Mouse (Mus musculus) layer of hippocampus, adult 9-10 months (tissue): ENCODE data around the gene Coa5.

Experiments used
- DNase-seq: peaks from one replicate; pipeline ENCODE4 v3.0.0; 2022; ENCODE audit warnings: low spot score

The Coa5 gene

GRCm38 (mm10) chr1:37430297-37430840 is 466 bp upstream of the Coa5 start:
- no peak for DNase-seq

- no peak for DNase-seq
Measured at GRCm38 (mm10) chr1:37428911-37429310, 992 bp downstream of the Coa5 start.

GRCm38 (mm10) chr1:37427144-37427875 is 2.6 kb downstream of the Coa5 start:
- no peak for DNase-seq

DNA sequence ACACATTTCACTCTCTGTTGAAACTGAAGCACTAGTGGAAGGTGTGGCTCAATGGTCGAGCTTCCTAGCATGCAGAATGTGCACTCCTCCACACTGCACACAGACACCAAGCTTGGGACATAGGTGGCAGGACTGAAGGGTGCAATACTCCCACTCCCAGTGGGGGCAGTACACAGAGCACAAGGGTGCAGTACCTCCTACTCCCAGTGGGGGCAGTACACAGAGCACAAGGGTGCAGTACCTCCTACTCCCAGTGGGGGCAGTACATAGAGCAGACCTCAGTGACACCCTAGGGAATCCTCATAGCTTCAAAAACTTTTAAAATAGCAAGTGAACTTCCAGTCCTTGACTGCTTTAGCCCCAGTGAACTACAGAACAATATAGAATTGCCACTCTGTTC is 10.5 kb downstream of the Coa5 start:
- peak; percentile 22 for DNase-seq

DNA sequence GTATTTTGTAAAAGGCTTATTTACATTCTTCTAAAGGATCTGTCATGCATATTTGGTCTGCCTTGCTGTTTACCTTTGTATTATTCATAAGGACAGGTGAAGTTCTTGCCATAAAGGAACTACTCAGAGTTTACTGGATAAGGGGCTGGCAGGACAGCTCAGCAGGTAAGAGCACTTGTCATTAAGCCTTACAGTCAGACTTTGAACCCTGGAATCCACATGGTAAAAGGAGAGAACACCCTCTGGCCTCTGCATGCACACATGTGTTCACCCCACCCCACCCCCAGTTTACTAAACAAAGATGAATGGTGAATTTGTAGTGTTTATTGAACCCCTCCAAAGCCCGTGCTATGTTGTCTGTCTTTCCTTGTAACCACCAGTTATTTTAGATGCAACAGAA is 14.5 kb downstream of the Coa5 start:
- DNase-seq, result no peak

GRCm38 (mm10) chr1:37409647-37410046 is 20.3 kb downstream of the Coa5 start:
- DNase-seq, result no peak

- no peak for DNase-seq
Measured at GRCm38 (mm10) chr1:37408678-37409077, 21.2 kb downstream of the Coa5 start.

- no peak for DNase-seq
Measured at GRCm38 (mm10) chr1:37408059-37408458, 21.8 kb downstream of the Coa5 start.

DNA sequence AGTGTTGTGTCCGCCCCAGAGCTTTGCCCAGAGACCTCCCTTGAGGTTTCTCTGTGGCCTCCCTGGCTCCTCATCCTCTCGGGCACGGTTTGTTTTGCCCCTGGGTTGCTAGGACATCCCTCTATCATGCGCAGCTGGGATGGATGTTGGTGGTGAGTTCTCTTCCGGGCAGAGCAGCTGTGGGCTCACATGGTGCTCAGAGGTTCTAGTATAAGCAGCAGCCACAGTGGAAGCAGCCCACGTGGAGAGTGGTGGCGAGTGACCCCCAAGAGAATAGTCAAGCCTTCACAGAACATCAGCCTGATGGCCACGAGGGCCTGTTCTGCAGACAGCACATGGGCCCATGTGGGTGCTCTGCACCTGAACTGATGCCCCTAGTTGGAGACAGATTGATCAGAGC is 22.7 kb downstream of the Coa5 start:
- no peak for DNase-seq

DNA sequence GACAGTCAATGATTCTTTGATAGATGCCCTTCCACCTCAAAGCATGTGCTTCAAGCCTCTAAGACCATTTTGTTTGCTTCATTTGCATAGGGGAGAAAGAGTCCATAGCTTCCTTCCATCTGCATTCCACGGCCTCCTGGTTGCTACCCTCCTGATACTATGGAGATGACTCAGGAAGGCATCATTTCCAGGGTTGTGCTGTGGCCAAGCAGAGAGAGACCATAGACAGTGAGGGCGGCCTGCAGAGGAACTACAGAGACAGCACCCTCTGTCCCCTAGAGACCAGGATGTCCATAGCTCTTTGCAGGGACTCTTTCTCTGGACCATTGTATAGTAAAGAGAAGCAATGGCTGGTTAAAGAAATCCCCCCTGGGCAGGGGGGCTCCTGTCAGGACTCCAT is 24.8 kb downstream of the Coa5 start:
- no peak for DNase-seq

GRCm38 (mm10) chr1:37401687-37402086 is 28.2 kb downstream of the Coa5 start:
- peak; percentile 32 for DNase-seq

GRCm38 (mm10) chr1:37399734-37400133 is 30.2 kb downstream of the Coa5 start:
- no peak for DNase-seq

DNA sequence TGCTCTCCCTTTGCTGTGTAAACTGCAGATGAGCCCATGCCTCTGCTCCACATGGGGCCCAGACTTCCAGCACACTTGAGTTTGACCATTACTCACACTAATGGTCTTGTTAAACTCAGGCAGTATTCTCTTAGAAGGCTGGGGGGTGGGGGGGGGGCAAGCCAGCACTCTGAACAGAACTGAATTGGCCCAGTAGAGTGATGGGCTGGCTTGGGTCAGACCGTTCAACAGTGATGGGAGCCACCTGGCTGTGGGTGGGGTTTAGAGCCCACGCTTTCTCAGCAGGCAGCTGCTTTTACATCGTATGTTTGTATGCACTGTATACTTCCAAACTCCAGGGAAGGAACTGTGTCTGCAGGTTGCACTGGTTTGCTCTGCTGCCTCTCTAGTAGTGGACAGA is 30.9 kb downstream of the Coa5 start:
- DNase-seq, result no peak

- DNase-seq, result no peak
Measured at GRCm38 (mm10) chr1:37396481-37396880, 33.4 kb downstream of the Coa5 start.

GRCm38 (mm10) chr1:37393174-37393573 is 36.7 kb downstream of the Coa5 start:
- DNase-seq, result peak; percentile 32

- no peak for DNase-seq
Measured at GRCm38 (mm10) chr1:37386448-37386971, 43.4 kb downstream of the Coa5 start.

DNA sequence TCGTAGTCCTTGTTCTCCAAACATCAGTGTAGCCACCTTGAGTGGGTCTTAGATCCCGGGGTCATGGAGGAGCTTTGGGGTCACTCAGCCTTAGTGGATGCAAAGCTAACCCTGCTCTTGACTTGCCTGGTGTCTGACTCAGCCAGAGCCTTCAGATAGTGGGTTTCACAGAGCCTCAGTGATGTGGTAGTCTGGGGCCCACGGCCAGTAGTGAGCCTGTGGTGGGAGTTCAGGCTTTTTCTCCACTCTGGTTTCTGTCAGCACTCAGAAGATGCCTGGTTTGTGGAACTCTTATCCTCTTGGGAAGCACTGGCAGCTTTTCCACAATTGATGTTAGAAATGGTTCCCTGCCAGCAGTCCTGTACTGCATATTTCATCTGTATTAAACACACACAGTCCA is 45.6 kb downstream of the Coa5 start:
- no peak for DNase-seq

DNA sequence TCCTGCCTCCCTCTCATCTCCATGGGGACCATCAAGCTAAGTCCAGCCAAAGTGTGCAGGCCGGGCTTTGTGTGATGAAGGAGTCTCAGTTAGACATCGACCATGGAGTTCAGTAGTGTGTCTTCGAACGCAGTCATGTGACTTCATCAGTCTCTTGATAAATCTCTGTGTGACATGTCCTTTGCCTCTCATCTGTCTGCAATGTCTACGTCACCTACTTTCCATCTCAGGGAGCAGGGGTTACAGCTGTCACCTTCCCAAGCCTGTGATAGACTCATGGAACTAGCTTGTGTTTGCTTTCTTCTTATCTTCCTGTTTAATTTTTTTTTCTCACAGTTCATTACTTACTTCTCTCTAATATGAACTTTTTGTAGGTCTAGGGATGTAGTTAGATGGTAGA is 49.0 kb downstream of the Coa5 start:
- DNase-seq, result no peak

DNA sequence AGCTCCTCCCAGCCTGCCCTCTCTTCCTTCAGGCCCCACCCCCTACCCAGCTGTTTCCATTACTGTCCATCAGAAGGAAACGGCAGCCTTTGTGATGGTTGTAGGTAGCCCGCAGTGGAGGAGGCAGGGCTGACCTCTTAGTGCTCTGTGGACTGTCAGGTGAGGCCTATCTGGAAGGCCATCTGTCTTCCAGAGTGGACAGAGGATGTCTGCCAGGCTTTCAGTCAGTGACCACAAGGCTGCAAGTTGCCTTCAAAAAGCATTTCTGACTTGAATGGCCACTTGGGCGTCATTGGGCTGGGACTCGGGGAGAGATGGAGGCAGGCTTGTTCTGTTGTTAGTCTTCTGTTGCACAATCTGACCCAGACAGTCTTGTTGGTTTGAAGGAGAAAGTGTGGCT is 50.4 kb downstream of the Coa5 start:
- no peak for DNase-seq

GRCm38 (mm10) chr1:37378095-37378494 is 51.8 kb downstream of the Coa5 start:
- no peak for DNase-seq

DNA sequence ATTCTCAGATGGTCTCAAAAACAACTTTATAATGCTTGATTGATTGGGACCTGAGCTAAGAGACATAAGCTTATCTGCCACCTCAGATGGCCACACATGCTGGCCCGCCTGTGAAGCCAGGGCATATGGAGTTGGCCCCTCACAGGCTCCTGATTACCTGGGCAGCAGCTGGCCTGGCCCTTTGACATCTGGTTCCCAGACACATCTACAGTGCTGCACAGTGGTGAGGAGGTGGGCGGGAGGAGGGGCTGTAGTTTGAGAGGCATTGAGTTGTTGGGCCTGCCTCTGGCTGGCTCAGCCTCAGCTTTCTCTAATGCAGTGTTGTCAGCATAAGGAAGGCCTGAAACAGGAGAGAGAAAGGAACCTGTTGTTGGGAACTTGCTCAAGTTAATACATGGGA is 53.2 kb downstream of the Coa5 start:
- DNase-seq, result no peak

- DNase-seq, result no peak
Measured at GRCm38 (mm10) chr1:37376177-37376576, 53.7 kb downstream of the Coa5 start.

DNA sequence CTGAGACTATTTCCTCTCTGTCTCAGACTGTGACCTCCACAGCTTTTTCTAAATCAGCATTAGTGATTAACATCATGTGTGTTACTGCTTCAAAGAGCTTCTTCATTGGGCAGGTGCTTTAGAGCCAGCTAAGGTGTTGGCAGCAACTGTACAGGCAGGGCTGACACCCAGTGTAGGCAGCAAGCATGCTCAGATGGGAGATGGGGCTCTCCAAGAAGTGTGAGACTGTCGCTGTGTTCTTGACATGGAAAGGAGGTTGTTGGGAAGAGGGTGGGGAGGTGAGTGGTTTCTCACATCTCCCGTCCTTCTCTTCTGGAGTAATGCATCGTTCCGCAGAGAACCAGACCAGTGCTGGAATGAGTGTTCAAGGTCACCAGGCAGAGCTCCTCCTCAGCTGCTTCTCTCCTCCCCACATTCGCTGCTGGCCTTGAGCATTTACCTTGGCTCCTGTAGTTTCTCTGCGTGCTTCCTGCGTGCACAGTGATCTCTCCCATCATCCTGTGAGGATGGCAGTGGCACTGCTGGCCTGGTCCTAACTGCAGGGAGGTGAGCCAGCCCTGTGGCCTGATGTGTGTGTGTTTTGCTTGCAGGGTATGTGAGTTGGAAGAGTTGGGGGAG is 61.0 kb downstream of the Coa5 start:
- no peak for DNase-seq
